Mouse (Mus musculus): ENCODE results near the gene Zcrb1.

DNA sequence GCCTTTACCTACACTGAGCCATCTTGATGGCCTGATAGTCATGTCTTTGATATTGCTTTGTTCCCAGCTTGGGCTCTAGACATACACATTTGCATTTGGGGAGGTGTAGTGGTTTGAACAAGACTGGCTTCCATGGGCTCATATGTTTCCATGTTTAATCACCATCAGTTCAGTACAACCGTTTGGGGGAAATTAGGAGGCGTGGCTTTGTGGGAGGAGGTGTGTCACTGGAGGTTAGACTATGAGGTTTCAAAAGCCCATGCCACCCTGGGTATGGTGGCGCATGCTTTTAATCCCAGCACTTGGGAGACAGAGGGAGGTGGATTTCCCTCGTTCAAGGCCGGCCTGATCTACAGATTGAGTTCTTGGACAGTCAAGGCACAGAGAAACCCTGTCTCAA is 22.4 kb downstream of the Zcrb1 start:
- TF ChIP-seq CTCF (conservative IDR thresholded peaks at IDR 0.05 in 1 of 2, IDR thresholded peaks at IDR 0.05 in 1 of 2; ENCODE audit: low read depth in 2 of 2, low read length in 2 of 2) (no peak), CHD2 (IDR thresholded peaks at IDR 0.05; ENCODE audit: low read length) (no peak), CHD1 (IDR thresholded peaks at IDR 0.05; ENCODE audit: low read depth, low read length) (no peak), E2F4 (IDR thresholded peaks at IDR 0.05; ENCODE audit: insufficient replicate concordance, low read depth, low read length) (no peak), EP300 (IDR thresholded peaks at IDR 0.05; ENCODE audit: low read length) (no peak), POLR2A (IDR thresholded peaks at IDR 0.05; ENCODE audit: low read depth, low read length) (no peak), ZC3H11A (IDR thresholded peaks at IDR 0.05; ENCODE audit: low read depth, low read length) (no peak), NELFE (IDR thresholded peaks at IDR 0.05; ENCODE audit: low read depth, low read length) (no peak), ELF1 (IDR thresholded peaks at IDR 0.05; ENCODE audit: low read depth, low read length) (no peak), NRF1 (IDR thresholded peaks at IDR 0.05; ENCODE audit: low read depth, low read length) (no peak), SIN3A (IDR thresholded peaks at IDR 0.05; ENCODE audit: low read length) (no peak), ZMIZ1 (IDR thresholded peaks at IDR 0.05; ENCODE audit: low read depth, low read length) (no peak), MAZ (IDR thresholded peaks at IDR 0.05; ENCODE audit: low read depth, low read length) (no peak), MXI1 (IDR thresholded peaks at IDR 0.05; ENCODE audit: low read depth, low read length) (no peak)

All from CH12.LX (cell line).